In the genomic region with DNA sequence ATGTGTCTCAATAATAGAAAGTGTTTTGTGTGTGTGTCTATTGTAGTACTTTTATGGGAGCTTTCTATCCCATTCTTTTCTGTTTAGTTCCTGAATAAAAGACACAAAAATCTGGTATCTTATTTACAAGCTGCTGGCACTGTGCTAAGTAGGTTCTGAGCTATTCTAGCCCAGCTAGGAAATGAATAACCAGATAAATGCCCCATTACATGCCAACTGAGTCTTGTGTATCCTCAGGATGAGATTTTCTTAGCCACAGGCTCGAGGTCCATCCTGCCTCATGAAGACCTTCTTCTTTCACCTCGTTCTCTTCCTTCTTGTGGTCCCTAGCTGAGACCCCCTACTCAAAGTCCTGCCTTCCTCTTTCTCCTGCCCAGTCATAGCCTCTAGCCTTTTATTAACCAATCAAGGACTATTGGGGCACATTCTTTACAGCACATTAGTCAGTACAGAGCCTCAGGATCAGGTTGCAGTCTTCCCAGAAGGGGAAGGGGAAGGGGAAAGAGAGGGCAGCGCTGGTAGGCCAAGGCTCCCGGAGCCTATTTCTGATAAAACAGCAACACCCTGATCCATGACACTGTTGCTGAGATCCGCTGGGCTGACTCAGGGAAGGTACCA, we compare ENCODE assay signal across 14 mouse cellular contexts. TPM values are rescaled to one million over a fixed set of nuclear protein-coding genes. Genes with fewer than 3 reads are reported as not detected.
DNase-seq lines count a peak whose midpoint lies in the region; TF ChIP-seq lines count a peak whose summit lies in the region.
"Had no signal": no experiment of that assay in that cellular context is flagged by ENCODE, and none has a peak within 500 bp of the region (broad histone marks: within the 10 kb centered on the region; RNA-seq: fewer than 3 reads in every experiment).

No protein-coding gene starts in this region.

- no peaks in the 10 kb centered on the region for H3K4me1 ChIP-seq in cerebellum, adult 2 months (ENCODE audit: control insufficient read depth, insufficient read depth, low read length)
- H3K4me1 ChIP-seq: liver, embryonic 15.5 days; midbrain, embryonic 12.5 days had no signal

- H3K27ac ChIP-seq in cerebellum, adult 2 months (ENCODE audit: insufficient read depth, low read length), result no peak overlapping the region
- H3K27ac ChIP-seq: liver, embryonic 15.5 days; midbrain, embryonic 12.5 days had no signal

- peak; percentile 88 for DNase-seq in NIH3T3 (ENCODE audit: low read depth)
- peak; percentile 21 for DNase-seq in embryo, embryonic 11 days
- DNase-seq in kidney, adult 18-20 months, result peak; percentile 70
- DNase-seq in kidney, postnatal 14 days, result peak; percentile 68
- no peak for DNase-seq in cerebellum, adult 2 months
- no peak for DNase-seq in ovary, postnatal 10 days (ENCODE audit: low spot score)
- DNase-seq in left cerebral cortex, postnatal 14 days (ENCODE audit: low spot score in 2 of 2), result no peak
- DNase-seq: cerebellum, adult 11 months; gastrocnemius, postnatal 36 days; left cerebral cortex, postnatal 4 days; thymus, postnatal 4 days had no signal

- H3K27me3 ChIP-seq in cerebellum, adult 2 months (ENCODE audit: control insufficient read depth, insufficient read depth, low read length), result no peaks in the 10 kb centered on the region

- TF ChIP-seq CTCF in cerebellum, adult 2 months (IDR thresholded peaks at IDR 0.05; ENCODE audit: borderline replicate concordance, insufficient read depth, low read depth, low read length), result no peak

- WGBS in cerebellum, adult 2 months, result 47% methylated on average over 5 of the region's 5 CpGs

- intact Hi-C loops in left cerebral cortex, postnatal 14 days (cut with DNase I), result no loop called here

- H3K4me3 ChIP-seq in cerebellum, adult 2 months (replicated peaks; ENCODE audit: insufficient read depth, low read depth, low read length), result no peak overlapping the region
- H3K4me3 ChIP-seq: liver, embryonic 15.5 days; midbrain, embryonic 12.5 days; myocyte had no signal

- TF ChIP-seq POLR2A in cerebellum, adult 2 months (IDR thresholded peaks at IDR 0.05; ENCODE audit: borderline replicate concordance, insufficient read depth, low read length), result no peak

RNA-seq across cellular contexts. Expression of a gene that starts 11.0 kb away (rescaled TPM):
- 9.9 and 12.2 TPM in 2 replicates for polyA plus RNA-seq in cerebellum, adult 2 months (2012; rRNA removed)
- total RNA-seq in left cerebral cortex, postnatal 14 days (2021), result 10 to 100 TPM in 1 of 2 experiments, 1 to 10 TPM in 1; 9.9 to 10.9 TPM

RNA-seq across cellular contexts. Expression of a gene that starts 43.6 kb away (rescaled TPM):
- polyA plus RNA-seq in cerebellum, adult 2 months (2012; rRNA removed), result 27.7 and 28.2 TPM in 2 replicates
- 10 to 100 TPM; 22.8 to 23.2 TPM for total RNA-seq in left cerebral cortex, postnatal 14 days (2021)

RNA-seq across cellular contexts. Expression of a gene that starts 47.0 kb away (rescaled TPM):
- 698 and 753 TPM in 2 replicates for polyA plus RNA-seq in cerebellum, adult 2 months (2012; rRNA removed)
- 1,000 to 10,000 TPM; 1,045 to 1,071 TPM for total RNA-seq in left cerebral cortex, postnatal 14 days (2021)

Comparison
In these comparisons a context has a peak if more than half of its experiments do, and no peak if none do; other contexts are left out.
1. DNase-seq: peak in NIH3T3 (single experiment), embryo, embryonic 11 days (single experiment), kidney, adult 18-20 months (single experiment) and kidney, postnatal 14 days (single experiment); none in cerebellum, adult 2 months (0 of 2), ovary, postnatal 10 days (single experiment) and left cerebral cortex, postnatal 14 days (0 of 2).